Mouse (Mus musculus): ENCODE data around the gene 6030498E09Rik. TPM values are rescaled to one million over a fixed set of nuclear protein-coding genes. Genes with fewer than 3 reads are reported as not detected.

The 6030498E09Rik gene
- polyA plus RNA-seq, 1 experiment from 2014 or later = not detected

Other genes with a start within 250 kb of the 6030498E09Rik start
- gene Cul4b, start 196.5 kb upstream of the 6030498E09Rik start, polyA plus RNA-seq (2016; fragmentation: Nextera tagmentation; extraction: Ambion mirVana) = 28.3 and 37.2 TPM in 2 replicates
- 88.5 and 106 TPM in 2 replicates for gene Mcts1, start 172.1 kb upstream of the 6030498E09Rik start, polyA plus RNA-seq (2016; fragmentation: Nextera tagmentation; extraction: Ambion mirVana)
- gene C1galt1c1, start 137.6 kb upstream of the 6030498E09Rik start, polyA plus RNA-seq (2016; fragmentation: Nextera tagmentation; extraction: Ambion mirVana) = 20.2 and 22.2 TPM in 2 replicates

Measured in hindbrain, embryonic 10.5 days (tissue).